ENCODE assay signal across 12 mouse cellular contexts in genomic region chr14:22738603-22739002, GRCm38 (mm10).
DNase-seq lines count a peak whose midpoint lies in the region; ATAC-seq lines count a peak whose summit lies in the region.
"Had no signal": no experiment of that assay in that cellular context is flagged by ENCODE, and none has a peak within 500 bp of the region (broad histone marks: within the 10 kb centered on the region; RNA-seq: fewer than 3 reads in every experiment).

No protein-coding gene starts in this region.

- peak overlapping the region; percentile 45 for H3K4me2 ChIP-seq in heart, embryonic 13.5 days
- no peak overlapping the region for H3K4me2 ChIP-seq in midbrain, embryonic 13.5 days (replicated peaks)
- H3K4me2 ChIP-seq in hindbrain, embryonic 16.5 days (ENCODE audit: low read length) = no peak overlapping the region
- H3K4me2 ChIP-seq: embryonic facial prominence, embryonic 15.5 days had no signal

- no peak overlapping the region for H3K9ac ChIP-seq in heart, embryonic 13.5 days
- H3K9ac ChIP-seq in midbrain, embryonic 13.5 days (replicated peaks) = no peak overlapping the region
- H3K9ac ChIP-seq in hindbrain, embryonic 16.5 days (ENCODE audit: low read depth, low read length) = no peak overlapping the region
- H3K9ac ChIP-seq: embryonic facial prominence, embryonic 15.5 days had no signal

- intact Hi-C loops in heart, postnatal 36 days (cut with DNase I) = no loop called here

- no peak overlapping the region for H3K4me3 ChIP-seq in heart, embryonic 13.5 days
- no peak overlapping the region for H3K4me3 ChIP-seq in midbrain, embryonic 13.5 days (replicated peaks)
- no peak overlapping the region for H3K4me3 ChIP-seq in midbrain, embryonic 10.5 days
- H3K4me3 ChIP-seq in hindbrain, embryonic 16.5 days (ENCODE audit: low read length) = no peak overlapping the region
- H3K4me3 ChIP-seq: embryonic facial prominence, embryonic 15.5 days had no signal

- DNase-seq in heart, postnatal 36 days = no peak
- DNase-seq in midbrain, embryonic 10.5 days (ENCODE audit: low spot score) = no peak
- peak; percentile 41 to 71 for DNase-seq in lung, postnatal 4 days
- no peak for DNase-seq in layer of hippocampus, adult 9-11 months
- DNase-seq: cerebellum, adult 9-10 months; heart, adult 18-20 months; kidney, postnatal 10 days had no signal

- ATAC-seq in heart, embryonic 13.5 days (ENCODE audit: extremely low read depth, insufficient number of reproducible peaks, low FRiP score, low TSS enrichment) = no peak
- 0 out of 2 replicates have a peak, but pooled peaks have one; percentile 55 for ATAC-seq in midbrain, embryonic 13.5 days
- peak; percentile 45 for ATAC-seq in hindbrain, embryonic 16.5 days
- no peak for ATAC-seq in inflammation-experienced regulatory T-cells, adult 6 months

- H3K27me3 ChIP-seq in heart, embryonic 13.5 days (replicated peaks) = no peaks in the 10 kb centered on the region
- peaks cover 39% of the 10 kb centered on the region for H3K27me3 ChIP-seq in midbrain, embryonic 13.5 days
- H3K27me3 ChIP-seq in midbrain, embryonic 10.5 days (ENCODE audit: low read depth, poor library complexity, severe bottlenecking) = peaks cover 10% of the 10 kb centered on the region; the same call in 1 of the 2 replicates
- peaks cover 4% of the 10 kb centered on the region; the same call in 1 of the 2 replicates for H3K27me3 ChIP-seq in hindbrain, embryonic 16.5 days (replicated peaks; ENCODE audit: control insufficient read depth, insufficient read depth, low read length)
- H3K27me3 ChIP-seq: embryonic facial prominence, embryonic 15.5 days had no signal

- WGBS in heart, embryonic 13.5 days = 30% methylated on average over 11 of the region's 11 CpGs
- WGBS in midbrain, embryonic 13.5 days = 63% methylated on average over 11 of the region's 11 CpGs
- WGBS in midbrain, embryonic 10.5 days = 82% methylated on average over 11 of the region's 11 CpGs
- 51% methylated on average over 11 of the region's 11 CpGs for WGBS in hindbrain, embryonic 16.5 days

- H3K4me1 ChIP-seq in heart, embryonic 13.5 days = peaks cover 24% of the 10 kb centered on the region
- H3K4me1 ChIP-seq in midbrain, embryonic 13.5 days (replicated peaks) = no peaks in the 10 kb centered on the region
- no peaks in the 10 kb centered on the region for H3K4me1 ChIP-seq in midbrain, embryonic 10.5 days
- no peaks in the 10 kb centered on the region for H3K4me1 ChIP-seq in hindbrain, embryonic 16.5 days (ENCODE audit: control insufficient read depth, insufficient read depth, low read depth, low read length)

- H3K9me3 ChIP-seq in heart, embryonic 13.5 days = no peaks in the 10 kb centered on the region
- no peaks in the 10 kb centered on the region for H3K9me3 ChIP-seq in midbrain, embryonic 13.5 days
- no peaks in the 10 kb centered on the region for H3K9me3 ChIP-seq in midbrain, embryonic 10.5 days (replicated peaks)
- no peaks in the 10 kb centered on the region for H3K9me3 ChIP-seq in hindbrain, embryonic 16.5 days (ENCODE audit: control insufficient read depth, low read length)
- H3K9me3 ChIP-seq: embryonic facial prominence, embryonic 15.5 days had no signal

- no peaks in the 10 kb centered on the region for H3K36me3 ChIP-seq in heart, embryonic 13.5 days
- no peaks in the 10 kb centered on the region for H3K36me3 ChIP-seq in midbrain, embryonic 13.5 days
- no peaks in the 10 kb centered on the region for H3K36me3 ChIP-seq in midbrain, embryonic 10.5 days
- no peaks in the 10 kb centered on the region for H3K36me3 ChIP-seq in hindbrain, embryonic 16.5 days (ENCODE audit: control insufficient read depth, insufficient read depth, low read length)
- H3K36me3 ChIP-seq: embryonic facial prominence, embryonic 15.5 days had no signal

- peak overlapping the region; percentile 36; the same call in 1 of the 2 replicates for H3K27ac ChIP-seq in heart, embryonic 13.5 days (replicated peaks)
- H3K27ac ChIP-seq in midbrain, embryonic 13.5 days = no peak overlapping the region
- H3K27ac ChIP-seq in midbrain, embryonic 10.5 days (replicated peaks) = no peak overlapping the region
- H3K27ac ChIP-seq in hindbrain, embryonic 16.5 days (ENCODE audit: low read depth, low read length) = no peak overlapping the region
- H3K27ac ChIP-seq: embryonic facial prominence, embryonic 15.5 days had no signal

Comparison
In these comparisons a context has a peak if more than half of its experiments do, and no peak if none do; other contexts are left out.
1. ATAC-seq: peak in midbrain, embryonic 13.5 days (single experiment) and hindbrain, embryonic 16.5 days (single experiment); none in heart, embryonic 13.5 days (single experiment) and inflammation-experienced regulatory T-cells, adult 6 months (single experiment).
2. DNase-seq: peak in lung, postnatal 4 days (2 of 2); none in heart, postnatal 36 days (0 of 2), midbrain, embryonic 10.5 days (single experiment) and layer of hippocampus, adult 9-11 months (single experiment).